Mouse (Mus musculus): ENCODE data around the gene Catsperg1. TPM values are rescaled to one million over a fixed set of nuclear protein-coding genes. Genes with fewer than 3 reads are reported as not detected.
A peak's percentile ranks its signal among the peaks of the same experiment; 100 is the strongest.
"Not testable (repeated sequence)": the region's sequence is repeated elsewhere in the genome, so short reads cannot be mapped to it uniquely, and the experiment has no call there.

Catsperg1 gene
- total RNA-seq, 1 experiment from 2014 or later = 0.73 TPM

DNA sequence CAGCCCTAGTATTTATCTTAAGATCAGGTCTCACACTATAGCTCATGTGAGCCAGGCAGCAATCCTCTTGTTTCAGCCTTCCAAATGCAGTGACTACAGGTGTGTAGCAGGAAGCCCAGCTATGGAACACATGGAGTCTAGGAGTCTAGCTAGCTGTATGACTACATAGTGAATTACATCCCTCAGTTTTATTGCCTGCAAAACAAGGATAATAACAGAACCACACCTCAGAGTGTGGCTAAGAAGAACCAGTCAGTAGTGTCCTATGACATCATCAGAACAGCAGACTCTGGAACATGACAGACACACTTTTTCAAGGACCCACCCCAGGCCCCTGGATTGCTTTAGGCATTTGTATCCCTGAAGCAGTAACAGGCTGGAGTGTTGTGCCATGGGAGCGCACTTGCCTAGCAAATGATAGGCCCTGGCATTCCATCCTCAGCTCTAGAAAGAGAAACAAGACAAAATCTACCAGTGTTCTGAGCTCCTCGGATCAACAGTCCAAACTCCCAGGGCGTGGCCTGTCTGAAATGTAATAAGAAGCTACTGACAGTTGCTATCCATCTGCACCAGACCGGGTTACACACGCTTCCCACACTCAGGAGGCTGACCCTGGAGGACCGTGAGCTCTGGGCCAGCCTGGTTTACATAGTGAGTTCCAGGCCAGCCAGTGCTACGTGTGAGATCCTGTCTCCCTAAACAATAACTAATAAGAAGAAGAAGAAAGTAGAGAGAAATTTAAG, 67.0 kb downstream of the Catsperg1 start:
- no peak for ATAC-seq (replicated peaks; ENCODE audit: low read depth, poor library complexity, severe bottlenecking)

GRCm38 (mm10) chr7:29144006-29144405, 69.8 kb downstream of the Catsperg1 start:
- peak; percentile 91 for ATAC-seq (replicated peaks; ENCODE audit: low read depth, poor library complexity, severe bottlenecking)

- no peak for ATAC-seq (replicated peaks; ENCODE audit: low read depth, poor library complexity, severe bottlenecking)
Measured at GRCm38 (mm10) chr7:29141416-29141815, 72.4 kb downstream of the Catsperg1 start.

GRCm38 (mm10) chr7:29139237-29139636, 74.6 kb downstream of the Catsperg1 start:
- not testable (repeated sequence) for ATAC-seq (replicated peaks; ENCODE audit: low read depth, poor library complexity, severe bottlenecking)

GRCm38 (mm10) chr7:29137429-29137828, 76.4 kb downstream of the Catsperg1 start:
- no peak for ATAC-seq (replicated peaks; ENCODE audit: low read depth, poor library complexity, severe bottlenecking)

GRCm38 (mm10) chr7:29134693-29135386, 79.0 kb downstream of the Catsperg1 start, which contains the start of gene Rasgrp4:
TSS of gene Rasgrp4 (plus strand) at chr7:29134851.
- peak; percentile 100 for ATAC-seq (replicated peaks; ENCODE audit: low read depth, poor library complexity, severe bottlenecking)

- no peak for ATAC-seq (replicated peaks; ENCODE audit: low read depth, poor library complexity, severe bottlenecking)
Measured at GRCm38 (mm10) chr7:29134230-29134629, 79.6 kb downstream of the Catsperg1 start.

Other genes with a start within 250 kb of the Catsperg1 start
- 417 and 491 TPM in 2 replicates for gene Eif3k, start 232.2 kb downstream of the Catsperg1 start, total RNA-seq (2017)
- 65.8 and 72.9 TPM in 2 replicates for gene Map4k1, start 232.0 kb downstream of the Catsperg1 start, total RNA-seq (2017)
- 0.19 and 2.5 TPM in 2 replicates for gene Ryr1, start 88.9 kb downstream of the Catsperg1 start, total RNA-seq (2017)
- 0.41 and 0.63 TPM in 2 replicates for gene Rasgrp4, start 79.2 kb downstream of the Catsperg1 start, total RNA-seq (2017)
- 23.2 and 28.2 TPM in 2 replicates for gene Fam98c, start 57.8 kb downstream of the Catsperg1 start, total RNA-seq (2017)
- gene Ggn, start 43.8 kb downstream of the Catsperg1 start, total RNA-seq (2017) = 0.92 and 1.6 TPM in 2 replicates
- 1.2 and 3.8 TPM in 2 replicates for gene Spred3, start 43.6 kb downstream of the Catsperg1 start, total RNA-seq (2017)
- 130 and 171 TPM in 2 replicates for gene Psmd8, start 33.3 kb downstream of the Catsperg1 start, total RNA-seq (2017)
- 1.3 and 1.6 TPM in 2 replicates for gene Kcnk6, start 18.5 kb upstream of the Catsperg1 start, total RNA-seq (2017)
- 29.2 and 31.3 TPM in 2 replicates for gene Yif1b, start 24.3 kb upstream of the Catsperg1 start, total RNA-seq (2017)
- gene 2200002D01Rik, start 34.4 kb upstream of the Catsperg1 start, total RNA-seq (2017) = 1.8 and 12.1 TPM in 2 replicates
- 25.3 and 28.6 TPM in 2 replicates for gene Spint2, start 67.9 kb upstream of the Catsperg1 start, total RNA-seq (2017)
- not detected in 2 replicates for gene Ppp1r14a, start 75.3 kb upstream of the Catsperg1 start, total RNA-seq (2017)
- 3.2 TPM in 1 of 2 replicates, not detected in the other for gene Dpf1, start 89.9 kb upstream of the Catsperg1 start, total RNA-seq (2017)